Mouse (Mus musculus): ENCODE results near the gene Kif1b.

The Kif1b gene

DNA sequence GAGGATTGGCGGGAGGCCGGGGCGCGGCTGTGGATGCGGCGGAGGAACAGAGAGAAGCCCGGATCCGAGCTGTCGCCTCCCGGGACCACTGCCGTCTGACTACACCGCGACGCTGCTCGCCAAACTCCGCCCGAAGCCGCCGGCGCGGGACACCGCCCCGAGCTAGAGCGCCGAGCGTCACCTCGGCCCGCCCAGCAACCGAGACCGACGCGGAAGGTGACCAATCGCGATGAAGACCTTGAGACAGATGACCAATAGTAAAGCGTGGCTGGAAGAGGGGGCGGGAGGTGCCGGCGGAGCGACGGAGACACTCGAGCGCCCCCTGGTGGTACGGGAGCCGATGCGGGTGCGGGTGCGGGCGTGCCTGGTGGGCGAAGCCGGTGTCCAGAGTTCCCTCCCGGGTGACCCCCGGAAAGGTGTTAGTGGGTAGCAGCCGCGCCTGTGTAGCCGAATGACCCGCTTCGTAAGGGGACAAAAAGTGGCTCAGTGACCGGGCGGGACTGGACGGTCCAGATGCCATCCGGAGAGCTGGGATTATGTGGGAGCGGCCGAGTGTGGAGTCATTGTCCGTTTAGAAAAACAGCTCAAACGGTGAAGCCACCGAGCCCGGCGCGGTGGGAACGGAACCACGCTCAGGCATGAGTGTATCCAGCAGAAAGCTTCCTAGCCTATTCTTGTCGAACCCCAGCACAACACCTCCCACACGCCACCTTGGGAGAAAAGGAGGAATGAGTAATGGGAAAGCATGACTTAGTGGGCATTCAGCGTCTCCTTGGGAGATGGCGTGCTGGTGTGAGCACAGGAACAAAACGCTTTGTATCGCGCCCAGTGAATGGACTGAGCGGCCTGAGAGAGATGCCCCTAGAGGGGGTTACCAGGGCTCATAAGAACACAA, at the start of gene Kif1b:
Gene Kif1b (minus strand): TSS at position 98 of the 895 bp plus-strand sequence.
- peak; percentile 97 for ATAC-seq (ENCODE audit: insufficient number of reproducible peaks, low FRiP score, low TSS enrichment)

- ATAC-seq (ENCODE audit: insufficient number of reproducible peaks, low FRiP score, low TSS enrichment), result no peak
Measured at GRCm38 (mm10) chr4:149354671-149355070, 47.2 kb upstream of the Kif1b start.

DNA sequence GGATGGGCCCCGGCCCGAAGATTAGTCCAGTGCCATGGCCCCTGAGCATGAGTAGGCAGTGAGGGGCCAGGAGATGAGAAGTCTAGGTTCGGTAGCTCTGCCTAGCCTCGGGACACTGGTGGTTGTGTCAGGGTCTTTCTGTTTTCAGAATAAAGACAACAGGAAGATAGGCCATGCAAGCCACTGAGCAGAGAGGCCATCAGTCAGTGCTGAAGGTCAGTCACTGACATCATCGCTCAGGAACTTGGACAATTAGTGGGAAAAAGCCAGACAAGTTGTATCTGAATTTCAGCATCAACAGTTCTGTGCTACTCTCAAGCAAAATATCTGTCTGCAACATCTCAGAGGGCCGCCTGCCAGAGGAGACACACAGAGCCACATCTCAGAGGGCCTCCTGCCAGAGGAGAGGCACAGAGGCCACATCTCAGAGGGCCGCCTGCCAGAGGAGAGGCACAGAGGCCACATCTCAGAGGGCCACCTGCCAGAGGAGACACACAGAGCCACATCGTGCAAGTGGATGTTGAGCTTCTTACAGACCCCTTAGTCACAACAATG, 44.2 kb upstream of the Kif1b start:
- no peak for ATAC-seq (ENCODE audit: insufficient number of reproducible peaks, low FRiP score, low TSS enrichment)

GRCm38 (mm10) chr4:149348963-149349362, 41.5 kb upstream of the Kif1b start:
- no peak for ATAC-seq (ENCODE audit: insufficient number of reproducible peaks, low FRiP score, low TSS enrichment)

GRCm38 (mm10) chr4:149345873-149346272, 38.4 kb upstream of the Kif1b start:
- ATAC-seq (ENCODE audit: insufficient number of reproducible peaks, low FRiP score, low TSS enrichment), result no peak

DNA sequence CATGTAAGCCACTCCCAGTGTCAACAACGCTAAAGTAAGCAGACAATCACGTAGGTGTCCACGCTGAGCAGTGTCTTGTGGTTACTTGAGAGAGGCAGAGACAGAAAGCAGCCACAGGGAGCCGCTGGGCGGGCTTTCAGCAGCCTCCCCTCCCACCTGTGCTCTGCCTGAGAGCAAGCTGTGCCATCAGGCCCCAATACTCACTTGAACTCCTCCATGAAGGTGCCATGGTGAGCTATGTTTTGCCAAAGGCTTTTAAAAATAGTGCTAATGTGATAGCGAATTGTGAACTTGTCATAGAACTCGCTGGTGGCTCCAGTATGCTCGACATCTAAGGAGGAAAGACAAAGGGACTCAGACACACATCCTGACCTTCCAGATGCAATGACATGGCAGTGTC, 36.8 kb upstream of the Kif1b start:
- ATAC-seq (ENCODE audit: insufficient number of reproducible peaks, low FRiP score, low TSS enrichment), result no peak

DNA sequence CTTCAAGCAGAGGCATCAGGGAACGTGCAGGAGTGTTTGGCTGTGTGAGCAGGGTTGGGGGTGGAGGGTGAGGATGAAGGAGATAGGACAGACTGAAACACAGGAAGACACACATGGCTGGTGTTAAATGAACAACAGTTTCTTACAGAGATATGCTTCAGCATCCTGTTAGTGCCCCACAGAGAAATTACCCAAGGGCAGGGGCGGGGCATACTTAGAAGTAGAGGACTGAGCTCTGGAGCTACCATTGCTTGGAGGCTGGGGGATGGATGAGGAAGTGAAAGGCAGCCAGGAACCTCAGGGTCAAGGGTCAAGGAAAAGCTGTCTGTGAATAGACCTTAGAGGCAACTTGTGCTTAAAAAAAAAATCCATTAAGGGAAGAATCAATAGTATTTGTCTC, 33.2 kb upstream of the Kif1b start:
- ATAC-seq (ENCODE audit: insufficient number of reproducible peaks, low FRiP score, low TSS enrichment), result no peak

DNA sequence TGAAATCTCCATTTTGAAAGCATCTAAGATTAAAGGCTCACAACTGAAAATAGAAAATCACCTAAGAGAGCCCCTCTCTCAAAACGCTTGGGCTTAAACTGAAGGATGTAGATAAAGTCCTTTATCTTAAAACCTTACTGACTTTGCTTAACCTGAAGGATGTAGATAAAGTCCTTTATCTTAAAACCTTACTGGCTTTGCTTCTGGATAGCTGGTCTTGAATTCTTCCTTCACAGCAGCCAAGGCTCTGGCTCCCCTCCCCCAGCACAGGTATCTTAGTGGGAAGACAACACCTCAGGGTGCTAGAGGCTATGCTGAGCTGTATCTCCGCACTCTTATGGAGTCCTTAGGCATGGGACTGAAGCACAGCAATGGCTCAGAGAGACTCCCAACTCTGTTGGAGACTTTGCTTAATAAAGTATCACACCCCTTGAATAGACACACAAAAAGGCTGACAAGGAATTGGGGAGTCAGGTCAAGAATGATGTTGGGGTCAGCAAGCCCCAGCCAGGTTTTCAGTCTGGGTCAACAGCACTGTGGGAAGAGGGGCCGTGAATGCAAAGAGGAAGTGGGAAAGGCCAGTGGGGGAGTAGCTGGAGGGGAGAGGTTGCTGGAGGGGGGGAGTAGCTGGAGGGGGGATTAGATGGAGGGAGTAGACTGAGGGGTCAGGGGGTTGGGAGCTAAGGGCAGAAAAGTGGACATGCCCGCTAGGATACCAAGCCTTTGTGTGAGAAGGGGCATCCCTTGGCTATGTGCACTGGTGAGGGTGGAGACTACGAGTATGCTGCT, 32.1 kb upstream of the Kif1b start:
- ATAC-seq (ENCODE audit: insufficient number of reproducible peaks, low FRiP score, low TSS enrichment), result no peak

- ATAC-seq (ENCODE audit: insufficient number of reproducible peaks, low FRiP score, low TSS enrichment), result no peak
Measured at GRCm38 (mm10) chr4:149338137-149338536, 30.6 kb upstream of the Kif1b start.

DNA sequence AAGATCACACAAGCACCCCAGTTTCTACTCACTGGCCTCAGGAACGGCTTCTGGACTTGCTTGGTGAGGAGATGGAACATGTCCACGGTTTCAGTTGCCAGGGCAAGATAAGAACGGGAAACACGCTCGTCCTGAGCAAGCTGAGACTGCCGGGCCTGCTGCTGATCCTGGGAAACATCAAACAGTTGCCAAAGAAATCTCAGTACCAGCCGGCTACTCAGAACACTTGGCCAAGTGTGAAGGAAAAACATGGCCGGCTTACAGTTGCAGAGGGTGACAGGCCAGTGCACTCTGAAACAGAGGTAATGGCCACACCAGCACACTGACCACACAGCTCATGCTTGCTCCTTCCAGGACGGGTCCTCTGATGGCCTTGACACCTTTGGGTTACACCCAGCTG, 29.9 kb upstream of the Kif1b start:
- no peak for ATAC-seq (ENCODE audit: insufficient number of reproducible peaks, low FRiP score, low TSS enrichment)

GRCm38 (mm10) chr4:149336302-149336701, 28.8 kb upstream of the Kif1b start:
- ATAC-seq (ENCODE audit: insufficient number of reproducible peaks, low FRiP score, low TSS enrichment), result no peak

DNA sequence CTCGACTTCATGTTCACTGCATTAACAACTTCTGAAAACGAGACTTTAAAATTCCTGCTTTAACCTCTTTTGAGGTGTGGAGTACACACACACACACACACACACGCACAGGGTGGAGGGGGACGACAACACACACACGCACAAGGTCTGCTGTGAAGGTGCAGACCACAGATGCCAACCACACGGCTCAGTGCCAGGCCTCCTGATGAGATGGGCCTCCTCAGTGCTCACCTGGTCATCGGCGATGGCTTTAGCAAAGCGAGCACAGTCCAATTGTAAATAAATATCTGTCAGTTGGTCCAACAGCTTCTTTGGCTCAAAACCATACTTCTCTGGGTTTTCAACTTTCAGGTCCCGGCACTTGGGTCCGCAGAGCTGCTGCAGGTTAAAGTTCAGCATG, 27.4 kb upstream of the Kif1b start:
- no peak for ATAC-seq (ENCODE audit: insufficient number of reproducible peaks, low FRiP score, low TSS enrichment)

- ATAC-seq (ENCODE audit: insufficient number of reproducible peaks, low FRiP score, low TSS enrichment), result no peak
Measured at GRCm38 (mm10) chr4:149332726-149333125, 25.2 kb upstream of the Kif1b start.

- no peak for ATAC-seq (ENCODE audit: insufficient number of reproducible peaks, low FRiP score, low TSS enrichment)
Measured at GRCm38 (mm10) chr4:149330495-149330894, 23.0 kb upstream of the Kif1b start.

- no peak for ATAC-seq (ENCODE audit: insufficient number of reproducible peaks, low FRiP score, low TSS enrichment)
Measured at GRCm38 (mm10) chr4:149328735-149329134, 21.2 kb upstream of the Kif1b start.

- no peak for ATAC-seq (ENCODE audit: insufficient number of reproducible peaks, low FRiP score, low TSS enrichment)
Measured at GRCm38 (mm10) chr4:149327281-149327680, 19.8 kb upstream of the Kif1b start.

DNA sequence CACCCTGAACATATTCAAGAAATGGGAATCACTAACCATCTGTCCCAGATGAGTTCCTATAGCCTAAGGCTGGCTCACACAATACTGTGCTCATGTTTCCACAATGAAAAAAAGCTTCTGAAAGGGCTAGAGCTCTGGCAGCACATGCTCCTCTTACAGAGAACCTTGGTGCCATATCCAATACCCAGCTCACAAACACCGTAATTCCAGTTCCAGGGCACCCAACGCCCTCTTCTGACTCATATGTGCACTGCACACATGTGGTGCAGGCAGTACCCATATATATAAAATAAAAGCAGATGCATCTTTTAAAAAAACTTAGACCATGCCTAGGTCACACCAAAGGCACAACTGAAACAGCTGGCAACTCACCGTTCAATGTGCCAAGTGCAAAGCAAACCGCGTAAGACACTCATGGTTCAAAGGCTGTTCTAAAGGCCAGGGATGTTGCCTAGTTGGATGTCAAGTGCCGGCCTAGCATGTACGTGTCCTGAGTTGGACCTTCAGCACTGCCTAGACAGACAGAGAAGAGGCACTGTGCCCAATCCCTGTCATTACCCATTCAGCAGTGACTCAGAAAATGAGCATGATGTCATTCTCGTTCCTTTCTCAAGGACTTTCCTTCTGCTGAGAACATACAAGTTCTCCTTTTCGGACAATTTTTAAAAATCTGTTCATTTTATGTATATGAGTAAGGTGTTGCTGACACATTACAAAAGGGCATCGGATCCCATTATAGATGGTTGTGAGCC, 18.1 kb upstream of the Kif1b start:
- ATAC-seq (ENCODE audit: insufficient number of reproducible peaks, low FRiP score, low TSS enrichment), result no peak

- ATAC-seq (ENCODE audit: insufficient number of reproducible peaks, low FRiP score, low TSS enrichment), result no peak
Measured at GRCm38 (mm10) chr4:149323730-149324129, 16.2 kb upstream of the Kif1b start.

DNA sequence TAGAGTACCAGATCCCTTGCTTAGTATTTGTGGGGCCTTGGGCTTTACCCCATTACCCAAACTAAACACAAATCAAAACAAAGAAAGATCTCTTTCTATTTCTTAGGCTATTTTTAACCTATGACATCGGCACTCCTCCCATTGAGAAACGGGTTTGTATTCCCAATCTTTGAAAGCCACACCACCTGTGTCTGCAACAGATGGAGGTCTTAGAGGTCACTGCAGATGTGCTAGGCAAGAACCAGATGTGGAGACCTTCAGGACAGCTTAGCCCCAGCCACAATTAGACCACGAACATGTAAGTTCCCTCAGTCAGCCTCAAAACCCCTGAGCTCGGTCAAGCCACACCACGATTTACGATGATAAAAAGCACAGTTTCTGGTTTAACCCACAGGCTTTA, 15.2 kb upstream of the Kif1b start:
- no peak for ATAC-seq (ENCODE audit: insufficient number of reproducible peaks, low FRiP score, low TSS enrichment)

GRCm38 (mm10) chr4:149322286-149322685, 14.8 kb upstream of the Kif1b start:
- no peak for ATAC-seq (ENCODE audit: insufficient number of reproducible peaks, low FRiP score, low TSS enrichment)
